Mouse (Mus musculus): ENCODE measurements around the gene Stxbp3. TPM values are rescaled to one million over a fixed set of nuclear protein-coding genes. Genes with fewer than 3 reads are reported as not detected.
"Not testable (repeated sequence)": the region's sequence is repeated elsewhere in the genome, so short reads cannot be mapped to it uniquely, and the experiment has no call there.

The Stxbp3 gene
- polyA plus RNA-seq, 1 experiment from 2014 or later, result 38.7 TPM

DNA sequence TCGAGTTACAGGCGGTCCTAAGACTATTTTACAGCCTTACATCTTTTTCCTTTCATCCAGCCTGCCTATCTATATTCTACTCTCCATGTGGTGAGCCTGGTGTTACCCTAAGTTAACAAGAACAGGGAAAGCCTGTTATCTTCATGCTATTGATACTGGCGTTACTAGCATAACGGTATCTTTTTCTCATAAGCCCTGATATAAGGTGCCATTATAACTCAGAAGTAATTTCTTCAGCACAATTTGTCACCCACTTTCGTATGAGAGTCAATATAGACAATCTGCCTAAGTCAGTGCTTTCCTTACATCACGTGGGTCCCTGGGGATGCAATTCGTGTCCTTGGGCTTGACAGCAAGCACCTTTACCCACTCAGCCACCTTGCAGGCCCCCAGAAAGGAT is 1.3 kb downstream of the Stxbp3 start:
- H3K36me3 ChIP-seq (ENCODE audit: control insufficient read depth, insufficient read depth, low read length), result peaks cover 7% of the 10 kb centered on the region; the same call in 1 of the 2 replicates
- H3K27me3 ChIP-seq (replicated peaks; ENCODE audit: control insufficient read depth, insufficient read depth, low read length), result no peaks in the 10 kb centered on the region
- H3K9ac ChIP-seq (ENCODE audit: low read length), result no peak overlapping the region
- H3K4me2 ChIP-seq (ENCODE audit: low read length), result peak overlapping the region; percentile 59
- H3K9me3 ChIP-seq (ENCODE audit: control insufficient read depth, low read length), result no peaks in the 10 kb centered on the region
- WGBS, result 81% methylated on average over 7 of the region's 7 CpGs
- H3K27ac ChIP-seq (ENCODE audit: low read depth), result no peak overlapping the region
- peak overlapping the region; percentile 76 for H3K4me3 ChIP-seq (ENCODE audit: low read depth, low read length)
- DNase-seq (ENCODE audit: low spot score) (peak; percentile 15), ATAC-seq (replicated peaks; ENCODE audit: low FRiP score, low TSS enrichment, low read depth) (no peak)
- peaks cover 8% of the 10 kb centered on the region for H3K4me1 ChIP-seq (replicated peaks; ENCODE audit: control insufficient read depth, insufficient read depth, low read length)

DNA sequence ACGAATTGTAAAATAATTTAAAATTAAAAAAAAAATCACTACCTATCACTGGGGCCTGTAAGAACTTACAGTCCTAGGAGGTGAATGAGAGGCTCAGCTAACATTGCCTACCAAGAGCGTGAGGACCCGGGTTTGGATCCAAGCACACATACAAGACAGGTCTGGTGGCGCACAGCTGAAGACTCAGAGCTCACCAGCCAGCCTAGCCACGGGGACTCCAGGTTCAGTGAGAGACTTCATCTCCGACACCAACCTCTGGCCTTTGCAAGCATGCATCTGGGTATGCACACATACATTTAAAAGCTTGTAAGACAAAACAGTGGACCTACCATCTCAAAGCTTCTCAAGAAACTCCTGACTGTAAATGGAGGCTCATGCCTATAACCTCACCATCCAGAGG is 3.4 kb downstream of the Stxbp3 start:
- WGBS, result 94% methylated on average over 6 of the region's 6 CpGs

DNA sequence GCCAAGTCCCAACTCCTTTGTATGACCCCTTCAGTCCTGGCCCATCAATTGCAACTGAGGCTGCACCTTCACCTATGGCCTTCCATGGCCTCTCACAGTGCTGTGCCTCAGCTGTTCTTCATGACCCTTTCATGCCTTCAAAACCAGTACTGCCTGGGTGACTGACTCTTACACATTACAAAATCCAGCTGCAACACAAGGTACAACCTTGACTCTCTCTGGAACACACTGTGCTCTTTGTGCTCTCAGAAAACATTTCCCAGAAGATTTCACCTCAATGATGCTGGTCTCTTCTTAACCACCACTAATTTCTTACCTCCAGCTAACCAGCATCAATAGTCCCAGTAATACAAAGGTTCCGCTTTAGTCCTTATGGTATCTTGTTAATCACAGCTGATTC is 6.6 kb downstream of the Stxbp3 start:
- H3K27ac ChIP-seq (ENCODE audit: low read depth); H3K4me2 ChIP-seq (ENCODE audit: low read length); H3K36me3 ChIP-seq (ENCODE audit: control insufficient read depth, insufficient read depth, low read length); H3K9me3 ChIP-seq (ENCODE audit: control insufficient read depth, low read length); H3K27me3 ChIP-seq (replicated peaks; ENCODE audit: control insufficient read depth, insufficient read depth, low read length); ATAC-seq (replicated peaks; ENCODE audit: low FRiP score, low TSS enrichment, low read depth); H3K4me1 ChIP-seq (replicated peaks; ENCODE audit: control insufficient read depth, insufficient read depth, low read length); H3K4me3 ChIP-seq (ENCODE audit: low read depth, low read length); H3K9ac ChIP-seq (ENCODE audit: low read length): not testable (repeated sequence)
- WGBS, result 97% methylated on average over 1 of the region's 1 CpGs
- DNase-seq (ENCODE audit: low spot score), result peak; percentile 12

More for the DNA sequence above, 3.4 kb downstream of the Stxbp3 start:
- H3K4me3 ChIP-seq (ENCODE audit: low read depth, low read length), result no peak overlapping the region
- no peak overlapping the region for H3K27ac ChIP-seq (ENCODE audit: low read depth)
- ATAC-seq (replicated peaks; ENCODE audit: low FRiP score, low TSS enrichment, low read depth), result no peak
- H3K9ac ChIP-seq (ENCODE audit: low read length), result no peak overlapping the region
- no peaks in the 10 kb centered on the region for H3K27me3 ChIP-seq (replicated peaks; ENCODE audit: control insufficient read depth, insufficient read depth, low read length)
- peak; percentile 18 for DNase-seq (ENCODE audit: low spot score)
- H3K4me2 ChIP-seq (ENCODE audit: low read length), result no peak overlapping the region
- peaks cover 7% of the 10 kb centered on the region; the same call in 1 of the 2 replicates for H3K36me3 ChIP-seq (ENCODE audit: control insufficient read depth, insufficient read depth, low read length)
- H3K4me1 ChIP-seq (replicated peaks; ENCODE audit: control insufficient read depth, insufficient read depth, low read length), result peaks cover 8% of the 10 kb centered on the region
- H3K9me3 ChIP-seq (ENCODE audit: control insufficient read depth, low read length), result no peaks in the 10 kb centered on the region

DNA sequence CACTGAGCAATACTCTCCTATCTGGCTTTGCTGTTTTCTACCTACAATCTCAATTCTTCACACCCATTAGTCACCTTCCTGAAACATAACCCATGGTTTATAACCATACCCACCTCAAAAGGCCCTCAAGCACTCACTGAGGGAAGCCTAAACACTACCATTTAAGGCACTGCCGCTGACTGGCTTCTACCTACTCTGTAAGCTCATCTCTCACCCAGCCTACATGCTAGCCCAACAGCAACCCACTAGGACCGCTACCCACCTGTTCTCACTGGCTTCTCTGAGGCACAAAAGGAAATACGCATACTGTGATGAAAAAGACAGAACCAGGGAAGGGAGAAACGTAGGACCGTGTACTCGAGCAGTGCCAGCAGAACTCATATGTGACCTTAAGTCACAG is 8.6 kb downstream of the Stxbp3 start:
- 92% methylated on average over 6 of the region's 6 CpGs for WGBS

DNA sequence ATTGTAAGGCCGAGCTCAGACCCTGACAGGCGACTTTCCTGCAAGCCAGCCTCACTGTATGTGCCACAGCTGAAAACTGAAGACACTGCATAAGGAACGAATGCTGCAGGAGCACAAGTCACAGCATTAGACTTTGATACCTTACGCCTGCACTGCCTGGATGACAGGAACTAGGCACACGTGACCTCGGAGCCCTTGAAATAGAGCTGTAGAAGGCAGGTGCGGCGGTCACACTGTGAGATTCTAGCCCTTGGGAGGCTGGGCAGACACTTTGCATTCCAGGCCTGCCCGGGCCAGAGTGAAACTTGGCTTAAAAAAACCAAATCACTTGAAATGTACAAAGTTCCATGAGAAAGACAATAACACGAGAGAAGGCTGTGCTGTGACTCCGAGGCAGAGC is 9.8 kb downstream of the Stxbp3 start:
- Histone ChIP-seq H3K27ac (ENCODE audit: low read depth) (no peak overlapping the region), H3K9ac (ENCODE audit: low read length) (no peak overlapping the region), H3K9me3 (ENCODE audit: control insufficient read depth, low read length) (no peaks in the 10 kb centered on the region), H3K27me3 (replicated peaks; ENCODE audit: control insufficient read depth, insufficient read depth, low read length) (no peaks in the 10 kb centered on the region), H3K4me3 (ENCODE audit: low read depth, low read length) (no peak overlapping the region), H3K4me1 (replicated peaks; ENCODE audit: control insufficient read depth, insufficient read depth, low read length) (no peaks in the 10 kb centered on the region), H3K36me3 (ENCODE audit: control insufficient read depth, insufficient read depth, low read length) (peaks cover 15% of the 10 kb centered on the region), H3K4me2 (ENCODE audit: low read length) (no peak overlapping the region)
- 84% methylated on average over 11 of the region's 11 CpGs for whole genome bisulfite sequencing
- DNase-seq (ENCODE audit: low spot score) (no peak), ATAC-seq (replicated peaks; ENCODE audit: low FRiP score, low TSS enrichment, low read depth) (no peak)

More for the DNA sequence above, 8.6 kb downstream of the Stxbp3 start:
- Histone ChIP-seq H3K4me1 (replicated peaks; ENCODE audit: control insufficient read depth, insufficient read depth, low read length) (no peaks in the 10 kb centered on the region), H3K4me2 (ENCODE audit: low read length) (no peak overlapping the region), H3K27me3 (replicated peaks; ENCODE audit: control insufficient read depth, insufficient read depth, low read length) (no peaks in the 10 kb centered on the region), H3K27ac (ENCODE audit: low read depth) (no peak overlapping the region), H3K9me3 (ENCODE audit: control insufficient read depth, low read length) (no peaks in the 10 kb centered on the region), H3K36me3 (ENCODE audit: control insufficient read depth, insufficient read depth, low read length) (peaks cover 13% of the 10 kb centered on the region), H3K4me3 (ENCODE audit: low read depth, low read length) (no peak overlapping the region), H3K9ac (ENCODE audit: low read length) (no peak overlapping the region)
- DNase-seq (ENCODE audit: low spot score), result no peak
- no peak for ATAC-seq (replicated peaks; ENCODE audit: low FRiP score, low TSS enrichment, low read depth)

DNA sequence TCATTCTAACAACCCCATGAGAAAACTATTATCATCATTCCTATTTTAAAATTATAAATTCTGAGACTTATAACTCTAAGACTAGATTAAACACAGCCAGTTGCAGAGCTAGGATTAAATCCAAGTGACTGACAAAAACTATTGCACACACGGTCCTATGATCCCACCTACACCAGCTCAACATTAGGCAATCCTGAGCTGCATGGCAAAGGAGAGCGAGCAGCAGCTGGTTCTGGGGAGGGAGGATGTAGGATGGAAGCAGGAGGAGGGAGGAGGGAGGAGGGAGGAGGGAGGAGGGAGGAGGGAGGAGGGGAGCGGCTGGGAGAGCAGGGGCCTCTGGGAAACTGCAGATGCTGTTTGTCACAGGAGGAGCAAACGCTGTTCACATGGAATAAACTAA is 24.7 kb downstream of the Stxbp3 start:
- Histone ChIP-seq H3K27me3 (replicated peaks; ENCODE audit: control insufficient read depth, insufficient read depth, low read length) (no peaks in the 10 kb centered on the region), H3K4me1 (replicated peaks; ENCODE audit: control insufficient read depth, insufficient read depth, low read length) (no peaks in the 10 kb centered on the region), H3K27ac (ENCODE audit: low read depth) (no peak overlapping the region), H3K9me3 (ENCODE audit: control insufficient read depth, low read length) (no peaks in the 10 kb centered on the region), H3K36me3 (ENCODE audit: control insufficient read depth, insufficient read depth, low read length) (peaks cover 64% of the 10 kb centered on the region), H3K9ac (ENCODE audit: low read length) (no peak overlapping the region), H3K4me3 (ENCODE audit: low read depth, low read length) (no peak overlapping the region), H3K4me2 (ENCODE audit: low read length) (no peak overlapping the region)
- WGBS, result 76% methylated on average over 4 of the region's 4 CpGs
- ATAC-seq (replicated peaks; ENCODE audit: low FRiP score, low TSS enrichment, low read depth) (no peak), DNase-seq (ENCODE audit: low spot score) (no peak)

DNA sequence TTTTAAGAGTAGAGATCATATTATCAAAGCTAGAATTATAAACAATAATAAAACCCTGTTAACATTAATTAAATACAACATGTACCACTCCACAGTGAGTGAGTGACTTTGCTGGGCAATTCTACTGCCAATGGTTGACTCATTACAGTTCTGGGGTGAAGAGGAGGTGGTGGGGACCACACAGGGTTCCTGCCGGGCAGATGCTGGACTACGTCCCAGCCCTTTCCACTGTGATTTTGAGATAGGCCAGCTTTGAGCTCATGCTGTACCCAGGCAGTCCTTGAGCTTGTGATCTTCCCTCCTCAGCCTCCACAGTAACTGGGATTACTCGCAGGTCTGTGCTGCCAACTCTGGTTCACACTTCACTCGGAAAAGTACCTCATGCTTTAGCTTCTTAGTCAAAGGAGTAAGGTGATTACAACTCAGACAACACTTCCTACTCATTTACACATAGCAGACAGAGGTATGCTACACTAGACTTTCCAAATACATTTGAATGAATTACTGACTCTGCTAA is 29.5 kb downstream of the Stxbp3 start:
- WGBS, result 81% methylated on average over 4 of the region's 4 CpGs
- no peak for ATAC-seq (replicated peaks; ENCODE audit: low FRiP score, low TSS enrichment, low read depth)

DNA sequence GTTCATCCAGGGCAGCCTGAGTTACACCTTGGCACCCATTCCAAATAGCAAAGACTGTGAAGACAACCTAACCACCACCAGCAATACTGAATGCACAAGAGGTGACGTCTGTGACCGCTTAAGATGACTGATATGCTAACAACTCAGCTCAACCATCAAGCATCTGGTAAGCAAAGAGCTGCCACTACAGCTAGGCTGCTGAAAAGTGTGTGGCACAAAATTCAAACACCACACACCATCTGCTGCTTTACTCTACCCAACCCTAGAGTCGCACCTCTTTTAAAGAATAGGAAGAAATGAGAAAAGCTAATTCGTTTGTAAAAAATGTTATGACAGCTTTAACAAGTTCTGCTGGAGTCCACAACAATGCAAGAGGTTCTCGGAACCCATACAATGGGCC is 34.7 kb downstream of the Stxbp3 start:
- Histone ChIP-seq H3K9me3 (ENCODE audit: control insufficient read depth, low read length) (no peaks in the 10 kb centered on the region), H3K4me1 (replicated peaks; ENCODE audit: control insufficient read depth, insufficient read depth, low read length) (no peaks in the 10 kb centered on the region), H3K4me2 (ENCODE audit: low read length) (no peak overlapping the region), H3K4me3 (ENCODE audit: low read depth, low read length) (no peak overlapping the region), H3K9ac (ENCODE audit: low read length) (no peak overlapping the region), H3K27ac (ENCODE audit: low read depth) (no peak overlapping the region), H3K36me3 (ENCODE audit: control insufficient read depth, insufficient read depth, low read length) (peaks cover 67% of the 10 kb centered on the region), H3K27me3 (replicated peaks; ENCODE audit: control insufficient read depth, insufficient read depth, low read length) (no peaks in the 10 kb centered on the region)
- 87% methylated on average over 5 of the region's 5 CpGs for WGBS
- no peak for ATAC-seq (replicated peaks; ENCODE audit: low FRiP score, low TSS enrichment, low read depth)
- DNase-seq (ENCODE audit: low spot score), result no peak

More for the DNA sequence above, 29.5 kb downstream of the Stxbp3 start:
- Histone ChIP-seq H3K36me3 (ENCODE audit: control insufficient read depth, insufficient read depth, low read length) (peaks cover 54% of the 10 kb centered on the region), H3K9ac (ENCODE audit: low read length) (no peak overlapping the region), H3K4me1 (replicated peaks; ENCODE audit: control insufficient read depth, insufficient read depth, low read length) (no peaks in the 10 kb centered on the region), H3K4me2 (ENCODE audit: low read length) (no peak overlapping the region), H3K9me3 (ENCODE audit: control insufficient read depth, low read length) (no peaks in the 10 kb centered on the region), H3K4me3 (ENCODE audit: low read depth, low read length) (no peak overlapping the region), H3K27me3 (replicated peaks; ENCODE audit: control insufficient read depth, insufficient read depth, low read length) (no peaks in the 10 kb centered on the region), H3K27ac (ENCODE audit: low read depth) (no peak overlapping the region)
- DNase-seq (ENCODE audit: low spot score), result no peak

DNA sequence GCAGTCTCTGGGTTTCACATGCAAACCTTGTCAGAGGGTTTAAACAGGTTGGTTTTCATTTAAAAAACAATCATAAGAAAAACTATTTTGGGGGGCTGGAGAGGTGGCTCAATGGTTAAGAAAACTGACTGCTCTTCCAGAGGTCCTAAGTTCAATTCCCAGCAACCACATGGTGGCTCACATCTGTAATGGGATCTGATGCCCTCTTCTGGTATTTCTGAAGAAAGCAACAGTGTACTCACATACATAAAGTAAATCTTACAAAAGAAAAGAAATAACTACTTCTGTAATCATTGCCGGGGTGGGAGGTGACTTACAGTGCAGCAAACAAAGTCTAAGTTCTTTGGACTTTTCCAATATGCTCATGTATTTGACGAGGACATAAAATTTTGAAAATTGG is 42.0 kb downstream of the Stxbp3 start:
- H3K4me1 ChIP-seq (replicated peaks; ENCODE audit: control insufficient read depth, insufficient read depth, low read length), result no peaks in the 10 kb centered on the region
- H3K27me3 ChIP-seq (replicated peaks; ENCODE audit: control insufficient read depth, insufficient read depth, low read length), result no peaks in the 10 kb centered on the region
- ATAC-seq (replicated peaks; ENCODE audit: low FRiP score, low TSS enrichment, low read depth), result no peak
- no peaks in the 10 kb centered on the region for H3K9me3 ChIP-seq (ENCODE audit: control insufficient read depth, low read length)
- 88% methylated on average over 2 of the region's 2 CpGs for WGBS
- H3K36me3 ChIP-seq (ENCODE audit: control insufficient read depth, insufficient read depth, low read length), result peaks cover 83% of the 10 kb centered on the region
- H3K9ac ChIP-seq (ENCODE audit: low read length), result no peak overlapping the region
- no peak overlapping the region for H3K4me2 ChIP-seq (ENCODE audit: low read length)
- no peak for DNase-seq (ENCODE audit: low spot score)
- no peak overlapping the region for H3K4me3 ChIP-seq (ENCODE audit: low read depth, low read length)
- no peak overlapping the region for H3K27ac ChIP-seq (ENCODE audit: low read depth)

Data from intestine, embryonic 14.5 days (tissue).